Mouse (Mus musculus): ENCODE results near the gene Nbeal2. TPM values are rescaled to one million over a fixed set of nuclear protein-coding genes. Genes with fewer than 3 reads are reported as not detected.
A peak's percentile ranks its signal among the peaks of the same experiment; 100 is the strongest.
"Not testable (repeated sequence)": the region's sequence is repeated elsewhere in the genome, so short reads cannot be mapped to it uniquely, and the experiment has no call there.

Gene Nbeal2
- total and polyA plus RNA-seq, 2 experiments from 2014 or later, result 2.0 to 17.6 TPM

DNA sequence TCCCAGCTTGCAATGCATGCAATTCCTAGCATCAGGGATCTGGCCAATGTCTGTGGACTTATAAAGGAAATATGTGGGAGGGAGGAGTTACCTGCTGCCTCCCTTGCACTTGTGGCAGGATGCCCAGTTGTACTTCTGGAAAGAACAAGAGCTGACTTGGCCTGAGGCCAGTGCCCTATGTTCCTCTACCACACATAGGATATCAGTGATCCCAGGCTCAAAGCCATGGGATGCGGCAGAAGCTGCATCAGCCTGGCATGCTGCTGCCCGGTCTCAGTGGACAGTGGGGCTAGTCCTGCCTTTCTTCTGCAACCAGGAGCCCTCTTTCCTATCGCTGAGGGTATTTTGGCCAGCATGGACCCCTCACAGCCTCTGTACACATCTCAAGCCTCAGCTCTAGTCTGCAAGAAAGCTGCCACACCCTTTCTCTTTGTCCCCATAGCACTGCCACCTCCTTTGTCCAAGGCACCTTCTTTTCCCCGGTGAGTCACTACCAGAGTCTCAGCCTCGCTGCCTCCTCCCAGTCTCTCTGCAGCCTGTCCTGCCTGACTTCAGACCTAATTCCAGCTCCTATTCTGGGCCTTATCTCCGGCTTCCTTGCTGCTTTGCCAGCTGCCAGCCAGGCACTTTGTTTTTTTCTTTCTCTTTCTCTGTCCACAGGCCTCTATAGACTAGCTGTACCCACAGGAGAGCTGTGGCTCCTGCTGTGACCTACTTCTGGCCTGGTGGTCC, 30.3 kb upstream of the Nbeal2 start:
- ATAC-seq (no peak), DNase-seq (peak; percentile 50)
- no peaks in the 10 kb centered on the region for H3K36me3 ChIP-seq (ENCODE audit: insufficient read depth)
- H3K27me3 ChIP-seq (ENCODE audit: insufficient read depth, low read length), result no peaks in the 10 kb centered on the region
- no peak overlapping the region for H3K4me3 ChIP-seq (ENCODE audit: low read depth, low read length)
- H3K9ac ChIP-seq, result peak overlapping the region; percentile 35; the same call in 1 of the 2 replicates
- H3K4me2 ChIP-seq (ENCODE audit: low read depth), result no peak overlapping the region
- 25% methylated on average over 6 of the region's 6 CpGs for WGBS
- TF ChIP-seq CTCF (IDR thresholded peaks at IDR 0.05; ENCODE audit: low read depth), result no peak
- peaks cover 17% of the 10 kb centered on the region for H3K4me1 ChIP-seq (ENCODE audit: insufficient read depth)
- H3K27ac ChIP-seq (ENCODE audit: low read depth, low read length), result peak overlapping the region; percentile 40; the same call in 1 of the 2 replicates
- H3K9me3 ChIP-seq (ENCODE audit: low read length), result no peaks in the 10 kb centered on the region

DNA sequence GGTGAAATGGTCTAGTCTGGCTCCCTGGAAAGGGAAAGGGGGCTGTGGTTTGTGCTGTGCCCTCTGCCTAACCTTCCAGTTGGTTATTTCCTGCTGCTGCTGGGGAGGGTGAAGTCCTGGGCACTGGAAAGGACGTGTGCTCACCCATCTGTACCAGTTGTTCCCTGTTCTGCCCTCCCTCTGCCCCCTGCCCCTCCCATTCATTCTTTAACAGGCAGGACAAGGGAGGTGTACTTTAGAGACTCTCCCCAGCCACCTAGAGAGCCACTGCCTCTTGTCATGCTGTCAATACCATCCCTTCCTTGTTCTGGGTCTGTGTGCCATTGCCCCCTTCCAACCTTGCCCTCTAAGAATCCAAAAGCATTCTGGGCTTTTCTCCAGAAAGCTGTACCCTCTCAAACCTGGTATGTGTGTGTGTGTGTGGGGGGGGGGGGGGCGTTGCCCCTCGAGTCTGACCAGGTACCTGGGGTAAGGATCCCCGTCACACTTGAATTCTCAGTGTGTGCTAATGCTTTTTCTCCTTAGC, 29.7 kb upstream of the Nbeal2 start:
- WGBS, result 40% methylated on average over 4 of the region's 4 CpGs
- Histone ChIP-seq H3K4me1 (ENCODE audit: insufficient read depth) (peaks cover 17% of the 10 kb centered on the region), H3K36me3 (ENCODE audit: insufficient read depth) (no peaks in the 10 kb centered on the region), H3K4me2 (ENCODE audit: low read depth) (no peak overlapping the region), H3K9me3 (ENCODE audit: low read length) (no peaks in the 10 kb centered on the region), H3K27ac (ENCODE audit: low read depth, low read length) (peak overlapping the region; percentile 40; the same call in 1 of the 2 replicates), H3K27me3 (ENCODE audit: insufficient read depth, low read length) (no peaks in the 10 kb centered on the region), H3K9ac (no peak overlapping the region), H3K4me3 (ENCODE audit: low read depth, low read length) (no peak overlapping the region)
- no peak for TF ChIP-seq CTCF (IDR thresholded peaks at IDR 0.05; ENCODE audit: low read depth)
- DNase-seq (no peak), ATAC-seq (no peak)

DNA sequence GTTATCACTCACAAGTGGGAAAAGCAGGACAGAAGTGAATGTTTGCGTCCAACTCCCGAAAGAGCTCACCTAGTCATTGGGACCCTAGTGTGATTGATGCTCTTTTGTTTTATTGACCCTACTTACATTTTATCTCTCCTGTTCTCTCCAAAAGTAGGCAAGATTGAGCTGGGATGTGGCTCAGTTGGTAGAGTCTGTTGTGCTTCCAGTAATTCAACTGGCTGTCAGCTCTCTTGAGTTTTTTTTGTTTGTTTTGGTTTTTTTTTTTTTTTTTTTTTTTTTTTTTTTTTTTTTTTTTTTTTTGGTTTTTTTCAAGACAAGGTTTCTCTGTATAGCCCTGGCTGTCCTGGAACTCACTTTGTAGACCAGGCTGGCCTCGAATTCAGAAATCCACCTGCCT, 28.7 kb upstream of the Nbeal2 start:
- peaks cover 17% of the 10 kb centered on the region for H3K4me1 ChIP-seq (ENCODE audit: insufficient read depth)
- H3K36me3 ChIP-seq (ENCODE audit: insufficient read depth); H3K4me2 ChIP-seq (ENCODE audit: low read depth); H3K4me3 ChIP-seq (ENCODE audit: low read depth, low read length); ATAC-seq; H3K9ac ChIP-seq; H3K27ac ChIP-seq (ENCODE audit: low read depth, low read length); DNase-seq; H3K9me3 ChIP-seq (ENCODE audit: low read length); H3K27me3 ChIP-seq (ENCODE audit: insufficient read depth, low read length): not testable (repeated sequence)
- 89% methylated on average over 3 of the region's 3 CpGs for WGBS

DNA sequence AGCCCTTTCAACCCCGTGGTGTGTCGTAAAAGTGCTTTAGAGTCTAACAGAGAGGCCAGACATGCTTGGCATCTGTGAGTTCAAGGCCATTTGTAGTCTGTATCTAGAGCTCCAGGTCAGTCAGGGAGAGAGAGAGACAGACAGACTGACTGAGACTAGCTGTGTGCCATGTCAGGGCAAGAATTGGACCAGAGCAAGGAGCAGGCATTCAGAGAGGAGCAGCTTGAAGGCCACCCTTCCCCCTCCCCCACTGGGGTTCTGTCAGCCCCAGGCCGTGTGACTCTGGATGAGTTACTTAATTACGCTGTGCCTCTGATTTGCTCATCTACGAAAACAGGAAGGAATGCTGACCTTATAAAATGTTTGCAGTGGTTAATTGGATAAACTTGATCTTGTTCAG, 28.3 kb upstream of the Nbeal2 start:
- Histone ChIP-seq H3K9ac (no peak overlapping the region), H3K27me3 (ENCODE audit: insufficient read depth, low read length) (no peaks in the 10 kb centered on the region), H3K4me3 (ENCODE audit: low read depth, low read length) (no peak overlapping the region), H3K9me3 (ENCODE audit: low read length) (no peaks in the 10 kb centered on the region), H3K4me1 (ENCODE audit: insufficient read depth) (peaks cover 17% of the 10 kb centered on the region), H3K4me2 (ENCODE audit: low read depth) (no peak overlapping the region), H3K27ac (ENCODE audit: low read depth, low read length) (0 out of 2 replicates have a peak overlapping the region, but pooled peaks have one; percentile 5), H3K36me3 (ENCODE audit: insufficient read depth) (no peaks in the 10 kb centered on the region)
- DNase-seq (no peak), ATAC-seq (no peak)
- 51% methylated on average over 5 of the region's 5 CpGs for WGBS
- no peak for TF ChIP-seq CTCF (IDR thresholded peaks at IDR 0.05; ENCODE audit: low read depth)

DNA sequence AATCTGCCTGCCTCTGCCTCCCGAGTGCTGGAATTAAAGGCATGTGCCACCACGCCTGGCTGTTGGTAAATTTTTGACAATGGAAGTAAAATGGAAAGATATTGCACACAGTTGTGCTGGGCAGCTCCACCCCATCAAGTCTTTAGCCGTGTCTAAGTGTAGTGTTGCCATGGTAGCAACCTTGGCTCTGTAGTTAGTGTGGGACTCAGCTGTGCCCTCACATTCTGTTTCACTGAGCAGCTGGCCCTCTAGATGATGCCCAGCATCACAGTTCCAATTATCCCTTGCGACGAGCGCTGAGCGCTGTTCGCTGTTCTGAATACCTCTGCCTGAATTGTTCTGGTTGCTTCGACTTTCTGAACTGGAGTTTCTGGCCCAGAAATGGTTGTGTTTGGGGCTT, 27.9 kb upstream of the Nbeal2 start:
- ATAC-seq, result peak; percentile 91
- H3K27ac ChIP-seq (ENCODE audit: low read depth, low read length), result 0 out of 2 replicates have a peak overlapping the region, but pooled peaks have one; percentile 5

DNA sequence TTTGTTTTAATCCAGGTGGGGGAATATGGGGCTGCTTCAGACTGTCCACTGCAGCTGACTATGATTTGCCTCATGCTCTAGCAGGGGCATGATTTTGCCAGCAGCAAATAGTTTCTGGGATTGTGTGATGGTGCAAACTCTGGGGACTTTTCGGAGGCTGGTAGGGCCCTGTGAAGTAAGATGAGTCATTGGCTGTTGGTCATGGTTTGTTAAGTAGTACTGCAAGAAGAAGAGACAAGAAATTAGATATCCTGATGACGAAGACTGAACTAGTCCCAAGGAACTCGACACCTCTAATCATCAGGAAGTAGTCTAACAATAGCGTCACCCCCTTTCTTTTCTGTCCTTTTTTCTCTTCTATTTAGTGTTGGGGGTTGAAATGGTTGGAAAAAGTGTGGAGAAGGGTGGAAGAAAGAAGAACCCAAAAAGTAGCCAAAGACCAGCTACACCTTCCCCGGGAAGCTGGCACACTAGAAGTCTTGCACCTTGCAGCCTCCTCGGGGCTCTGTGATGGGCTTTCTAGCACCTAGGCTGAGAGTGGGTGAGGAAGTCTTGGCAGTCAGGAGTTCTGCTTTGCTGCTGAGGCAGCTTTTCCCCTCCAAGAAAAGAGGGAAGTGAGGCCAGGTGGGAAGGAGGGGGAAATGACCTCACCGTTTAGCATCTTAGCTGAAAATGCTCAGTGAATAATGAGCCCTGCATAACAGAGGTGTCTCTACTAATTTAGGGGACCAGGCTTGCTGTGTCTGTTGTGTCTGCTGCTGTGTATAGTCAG, 27.0 kb upstream of the Nbeal2 start:
- no peak for TF ChIP-seq CTCF (IDR thresholded peaks at IDR 0.05; ENCODE audit: low read depth)
- ATAC-seq (no peak), DNase-seq (no peak)
- H3K4me1 ChIP-seq (ENCODE audit: insufficient read depth), result peaks cover 17% of the 10 kb centered on the region
- H3K27ac ChIP-seq (ENCODE audit: low read depth, low read length), result 0 out of 2 replicates have a peak overlapping the region, but pooled peaks have one; percentile 15
- H3K27me3 ChIP-seq (ENCODE audit: insufficient read depth, low read length), result no peaks in the 10 kb centered on the region
- H3K36me3 ChIP-seq (ENCODE audit: insufficient read depth), result no peaks in the 10 kb centered on the region
- no peak overlapping the region for H3K4me2 ChIP-seq (ENCODE audit: low read depth)
- H3K9ac ChIP-seq, result no peak overlapping the region
- WGBS, result 73% methylated on average over 7 of the region's 7 CpGs
- H3K9me3 ChIP-seq (ENCODE audit: low read length), result no peaks in the 10 kb centered on the region
- H3K4me3 ChIP-seq (ENCODE audit: low read depth, low read length), result no peak overlapping the region

More for the DNA sequence above, 27.9 kb upstream of the Nbeal2 start:
- no peak overlapping the region for H3K9ac ChIP-seq
- WGBS, result 28% methylated on average over 9 of the region's 9 CpGs
- no peak overlapping the region for H3K4me2 ChIP-seq (ENCODE audit: low read depth)
- H3K36me3 ChIP-seq (ENCODE audit: insufficient read depth), result no peaks in the 10 kb centered on the region
- H3K27me3 ChIP-seq (ENCODE audit: insufficient read depth, low read length), result no peaks in the 10 kb centered on the region
- no peaks in the 10 kb centered on the region for H3K9me3 ChIP-seq (ENCODE audit: low read length)
- TF ChIP-seq CTCF (IDR thresholded peaks at IDR 0.05; ENCODE audit: low read depth), result no peak
- peaks cover 17% of the 10 kb centered on the region for H3K4me1 ChIP-seq (ENCODE audit: insufficient read depth)
- H3K4me3 ChIP-seq (ENCODE audit: low read depth, low read length), result no peak overlapping the region
- peak; percentile 58 for DNase-seq

DNA sequence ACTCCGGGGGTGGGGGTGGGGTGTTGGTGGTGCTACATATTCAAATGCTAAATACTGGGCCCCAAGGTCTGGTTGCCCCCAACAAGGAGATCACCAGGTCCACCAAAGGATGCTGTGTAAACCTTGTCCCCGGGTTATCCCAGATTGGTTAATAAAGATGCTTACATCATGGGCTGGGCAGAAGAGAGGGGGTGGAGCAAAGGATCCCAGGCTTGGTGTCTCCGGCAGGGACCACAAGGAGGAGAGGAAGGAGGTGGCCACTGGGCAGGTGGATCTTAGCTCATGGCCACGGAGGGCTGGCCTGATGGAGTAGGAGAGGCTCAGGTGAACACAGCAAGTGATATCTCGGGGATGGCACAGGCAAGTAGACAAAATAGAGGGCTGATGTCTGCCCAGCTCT, 24.9 kb upstream of the Nbeal2 start:
- H3K4me1 ChIP-seq (ENCODE audit: insufficient read depth), result peaks cover 10% of the 10 kb centered on the region
- H3K4me3 ChIP-seq (ENCODE audit: low read depth, low read length), result no peak overlapping the region
- no peak for TF ChIP-seq CTCF (IDR thresholded peaks at IDR 0.05; ENCODE audit: low read depth)
- no peak overlapping the region for H3K4me2 ChIP-seq (ENCODE audit: low read depth)
- no peak overlapping the region for H3K27ac ChIP-seq (ENCODE audit: low read depth, low read length)
- H3K9ac ChIP-seq, result no peak overlapping the region
- H3K36me3 ChIP-seq (ENCODE audit: insufficient read depth), result no peaks in the 10 kb centered on the region
- ATAC-seq, result no peak
- no peaks in the 10 kb centered on the region for H3K27me3 ChIP-seq (ENCODE audit: insufficient read depth, low read length)
- WGBS, result 73% methylated on average over 5 of the region's 5 CpGs
- DNase-seq, result no peak
- no peaks in the 10 kb centered on the region for H3K9me3 ChIP-seq (ENCODE audit: low read length)

Measured in forebrain, postnatal 0 days (tissue).